Mouse (Mus musculus) megakaryocyte-erythroid progenitor cell, adult 5-6 weeks (primary cell): ENCODE data around the gene Washc2. TPM values are rescaled to one million over a fixed set of nuclear protein-coding genes. Genes with fewer than 3 reads are reported as not detected.
A peak's percentile ranks its signal among the peaks of the same experiment; 100 is the strongest.

Experiments used
- ATAC-seq: replicated peaks from 2 replicates; pipeline ENCODE4 v1.8.0; 2016; ENCODE audit warnings: mild to moderate bottlenecking, inconsistent platforms; ENCODE audit not compliant: severe bottlenecking, poor library complexity, low FRiP score, low TSS enrichment
- total RNA-seq, 2 experiments: library from RNA; stranded (forward) in 1 of 2; stranded (reverse) in 1 of 2; fragments of 200-1000, 215-1000 nt in 1 of 2; fragments of >200 nt in 1 of 2; fragmentation: Nextera tagmentation in 1 of 2; gene quantifications; 2 replicates each; pipeline ENCODE4 v1.2.3; 2014 to 2017

Washc2 gene
- total RNA-seq, 2 experiments from 2014 or later: 35.8 to 39.7 TPM

DNA sequence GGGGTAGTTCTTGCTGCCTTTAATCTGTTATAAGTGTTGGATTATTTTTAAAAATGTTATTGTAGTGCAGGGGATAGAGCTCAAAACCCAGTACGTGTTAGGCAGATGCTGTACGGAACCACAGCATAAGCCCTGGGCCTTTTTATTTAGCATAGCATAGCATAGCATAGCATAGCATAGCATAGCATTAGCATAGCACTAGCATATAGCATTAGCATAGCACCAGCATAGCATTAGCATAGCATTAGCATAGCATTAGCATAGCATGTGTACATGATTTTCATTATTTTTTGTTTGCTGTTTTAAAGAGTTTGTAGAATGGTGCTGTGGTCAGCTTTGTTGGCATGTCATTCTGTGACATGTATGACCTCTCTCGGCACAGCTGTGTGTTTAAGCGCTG lies 51.8 kb downstream of the Washc2 start:
- no peak for ATAC-seq

GRCm38 (mm10) chr6:116260481-116260880 lies 52.6 kb downstream of the Washc2 start:
- ATAC-seq: no peak

DNA sequence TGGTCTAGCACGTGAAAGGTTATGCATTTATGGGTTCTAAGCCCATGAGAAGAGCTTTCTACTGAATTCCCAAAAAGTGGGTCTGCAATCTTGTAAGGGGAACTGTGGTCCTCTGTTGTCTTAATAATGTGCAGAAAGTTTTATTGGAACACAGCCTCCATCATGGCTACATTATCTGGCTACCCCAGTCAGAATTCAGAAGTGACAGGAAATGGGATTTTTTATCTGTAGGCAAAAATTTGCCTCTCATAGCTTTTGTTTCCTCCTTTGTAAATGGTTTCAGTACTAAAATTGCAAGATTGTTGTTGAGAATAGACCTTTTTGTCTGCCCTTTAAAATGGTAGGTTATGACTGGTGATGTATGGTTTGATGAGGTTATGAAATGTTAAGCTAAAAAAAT lies 55.0 kb downstream of the Washc2 start:
- ATAC-seq: no peak

DNA sequence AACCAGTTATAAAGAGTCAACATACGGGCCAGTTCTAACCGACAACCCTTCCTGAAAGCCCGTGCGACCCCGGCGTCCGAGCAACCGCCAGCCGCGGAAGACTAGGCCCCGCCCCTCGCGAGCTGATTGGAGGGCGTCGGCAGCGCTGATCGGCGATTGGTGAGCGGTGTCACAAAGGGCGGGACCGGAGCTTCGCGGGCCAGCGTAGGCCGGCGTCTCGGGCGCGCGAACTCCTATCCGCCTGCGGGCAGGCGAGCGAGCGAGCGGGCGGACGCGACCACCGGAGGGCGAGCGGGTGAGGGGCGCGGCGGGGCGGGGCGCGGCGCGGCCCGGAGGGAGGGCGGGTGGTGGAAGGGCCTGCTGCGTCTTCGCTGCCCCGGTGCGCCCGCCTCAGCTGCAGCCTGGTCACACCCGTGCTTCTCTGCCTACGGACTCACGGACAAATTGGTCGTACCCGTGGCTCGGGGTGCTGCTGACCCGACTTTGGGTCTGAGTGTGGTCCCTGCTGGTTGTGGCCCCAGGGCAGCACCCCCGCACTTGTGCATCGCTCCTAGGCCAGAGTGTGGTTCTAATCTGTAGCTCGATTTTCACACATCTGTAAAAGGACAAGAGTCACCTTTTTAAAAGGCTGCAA lies 56.3 kb downstream of the Washc2 start, which contains the start of gene Zfand4:
Gene Zfand4 (plus strand): TSS at position 205 of the 634 bp plus-strand sequence.
- peak; percentile 92 for ATAC-seq

DNA sequence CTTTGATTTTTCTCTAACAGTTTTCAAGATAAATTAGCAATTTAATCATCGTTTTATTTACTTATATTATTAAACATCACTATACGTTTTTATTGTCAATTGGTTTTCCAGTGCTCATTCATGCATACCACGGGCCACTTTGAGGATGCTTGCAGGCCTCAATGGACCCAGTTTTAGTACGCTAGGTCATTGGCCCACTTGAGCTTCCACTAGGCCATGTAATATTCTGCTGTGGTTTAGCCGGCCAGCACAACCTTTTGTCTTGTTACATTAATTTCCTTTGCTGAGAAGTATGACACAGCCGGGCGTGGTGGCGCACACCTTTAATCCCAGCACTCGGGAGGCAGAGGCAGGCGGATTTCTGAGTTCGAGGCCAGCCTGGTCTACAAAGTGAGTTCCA lies 57.0 kb downstream of the Washc2 start:
- no peak for ATAC-seq

DNA sequence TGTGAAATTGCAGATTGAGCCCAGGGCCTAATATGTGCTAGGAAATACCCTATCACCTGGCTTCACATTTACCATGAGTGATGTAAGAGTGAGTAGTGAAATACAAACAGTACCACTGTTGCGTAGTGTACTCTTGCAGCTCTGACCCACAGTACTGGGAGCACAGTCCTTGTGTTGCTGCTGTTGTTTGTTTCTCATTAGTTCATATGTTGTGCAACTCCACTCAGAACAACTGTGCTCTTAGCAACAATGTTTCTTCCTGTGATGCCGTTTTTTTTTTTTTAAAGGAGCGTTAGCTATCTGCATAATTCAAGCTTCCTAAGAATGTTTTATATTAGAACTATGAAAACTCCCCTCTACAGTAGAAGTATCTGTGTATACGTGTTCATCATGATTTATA lies 57.8 kb downstream of the Washc2 start:
- no peak for ATAC-seq

DNA sequence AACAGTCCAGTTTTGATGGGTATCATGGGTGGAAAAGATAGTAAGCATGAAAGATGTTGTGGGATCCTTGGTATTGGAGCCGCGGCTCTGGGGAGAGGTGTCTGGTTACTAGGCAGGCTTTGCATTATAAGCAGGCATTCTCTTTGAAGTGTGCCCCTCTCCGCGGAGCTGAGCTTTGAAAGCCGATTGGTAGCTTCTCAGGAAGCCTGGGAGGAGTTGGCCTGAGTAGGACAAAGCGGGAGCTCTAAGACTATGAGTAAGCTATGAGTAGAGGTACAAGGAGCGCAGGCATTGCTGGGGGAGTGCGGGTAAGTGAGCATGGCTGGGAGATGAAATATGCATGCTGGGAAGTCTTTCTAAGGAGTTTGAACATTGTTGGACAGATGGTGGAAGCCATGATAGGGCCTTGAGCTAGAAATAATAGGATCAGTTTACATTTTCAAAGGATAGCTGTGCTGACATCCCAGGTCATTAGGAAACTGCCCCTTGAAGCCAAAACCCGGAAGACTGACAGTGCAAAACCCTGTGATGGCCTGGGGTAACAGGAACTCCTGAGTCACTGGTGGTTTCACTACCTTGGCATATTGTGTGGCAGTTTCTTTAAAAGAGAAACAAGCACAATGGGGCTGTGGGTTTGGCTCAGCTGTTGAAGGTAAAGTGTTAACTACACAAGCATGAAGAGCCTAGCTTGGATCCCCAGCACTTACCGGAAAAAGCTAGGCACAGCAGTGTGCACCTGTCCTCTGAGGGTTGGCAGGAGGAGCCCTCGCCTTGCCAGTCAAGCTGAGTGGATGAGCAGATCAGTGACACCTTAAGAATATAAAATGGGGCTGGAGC lies 58.7 kb downstream of the Washc2 start:
- peak; percentile 35 for ATAC-seq

GRCm38 (mm10) chr6:116267110-116267423 lies 59.2 kb downstream of the Washc2 start:
- no peak for ATAC-seq

DNA sequence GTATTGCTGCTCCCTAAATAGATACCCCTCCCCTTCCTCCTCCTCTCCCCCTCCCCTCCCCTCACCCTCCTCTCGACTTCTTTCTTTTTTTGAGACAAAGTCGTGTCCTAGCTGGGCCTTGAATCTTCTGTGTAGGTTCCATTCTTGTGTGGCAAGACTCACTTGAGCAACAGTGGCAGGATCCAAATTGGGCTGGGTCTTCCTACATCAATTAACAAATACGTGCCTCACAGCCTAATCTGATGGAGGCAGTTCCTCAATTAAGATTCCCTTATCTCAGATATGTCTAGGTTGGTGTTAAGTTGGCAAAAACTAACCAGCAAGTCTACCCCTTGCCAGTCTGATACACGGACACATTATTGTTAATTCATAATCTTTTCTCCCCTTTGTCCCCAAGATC lies 67.9 kb downstream of the Washc2 start:
- ATAC-seq: no peak

- no peak for ATAC-seq
Measured at GRCm38 (mm10) chr6:116278679-116279317, 71.0 kb downstream of the Washc2 start.

- no peak for ATAC-seq
Measured at GRCm38 (mm10) chr6:116281014-116281413, 73.2 kb downstream of the Washc2 start.

DNA sequence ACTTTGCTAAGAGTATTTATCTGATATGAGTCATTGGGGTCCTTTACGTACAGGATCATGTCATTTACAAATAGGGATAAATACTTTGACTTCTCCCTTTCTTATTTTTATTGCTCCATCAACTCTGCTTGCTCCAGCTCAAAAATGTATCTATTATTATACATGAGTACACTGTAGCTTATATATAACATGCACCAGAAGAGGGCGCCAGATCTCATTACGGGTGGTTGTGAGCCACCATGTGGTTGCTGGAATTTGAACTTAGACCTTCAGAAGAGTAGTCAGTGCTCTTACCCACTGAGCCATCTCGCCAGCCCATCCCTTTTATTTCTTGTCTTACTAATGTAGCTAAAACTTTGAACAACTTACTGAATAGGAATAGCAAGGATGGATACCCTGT lies 74.7 kb downstream of the Washc2 start:
- no peak for ATAC-seq

DNA sequence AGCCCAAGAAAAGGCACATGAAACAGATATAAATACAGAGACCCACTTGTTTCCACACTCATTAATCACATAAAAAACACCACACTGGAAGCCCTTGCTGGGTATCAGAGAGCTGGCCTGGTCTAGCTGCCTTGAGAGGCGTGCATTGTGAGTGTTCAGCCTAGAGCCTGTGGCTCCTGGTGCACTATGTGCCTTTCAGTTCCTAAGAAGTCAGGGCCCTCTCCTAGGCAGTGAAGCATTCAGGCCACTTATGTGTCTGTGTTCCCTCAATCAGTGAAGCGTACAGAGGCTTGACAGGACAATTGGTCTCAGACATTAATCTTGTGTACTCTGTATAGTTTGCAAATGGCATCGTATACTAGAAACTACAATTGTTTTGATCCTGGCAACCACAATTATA lies 75.4 kb downstream of the Washc2 start:
- ATAC-seq: no peak

DNA sequence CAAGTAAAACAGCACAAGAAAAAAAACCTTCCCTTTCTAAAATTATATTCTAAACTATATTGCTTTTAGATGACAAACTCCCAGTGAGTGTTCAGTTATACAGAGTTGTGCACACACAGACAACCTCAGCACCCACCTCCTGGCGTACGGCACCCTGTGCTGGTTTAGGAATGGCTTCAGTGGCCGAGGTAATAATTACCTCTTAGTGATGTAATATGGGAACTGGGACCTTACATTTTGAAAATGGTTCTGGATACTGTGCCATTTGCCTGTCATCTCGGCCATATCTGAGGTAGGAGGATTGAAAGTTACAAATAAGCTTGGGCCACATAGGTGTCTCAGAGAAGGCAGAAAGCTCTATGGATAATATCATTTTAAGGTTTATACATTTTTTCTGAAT lies 78.5 kb downstream of the Washc2 start:
- ATAC-seq: no peak

GRCm38 (mm10) chr6:116286870-116287575 lies 79.2 kb downstream of the Washc2 start:
- peak; percentile 99 for ATAC-seq

GRCm38 (mm10) chr6:116311411-116311810 lies 103.6 kb downstream of the Washc2 start:
- ATAC-seq: no peak
